Mouse (Mus musculus) stomach, embryonic 16.5 days (tissue): ENCODE measurements around the gene Fryl. TPM values are rescaled to one million over a fixed set of nuclear protein-coding genes. Genes with fewer than 3 reads are reported as not detected.

ENCODE experiments used
- ATAC-seq: fragments of 200-750 bp; cut with Nextera tagmentation; 2 replicates; pipeline ENCODE4 v1.8.0; 2017; ENCODE audit warnings: moderate number of reproducible peaks, moderate TSS enrichment; ENCODE audit not compliant: insufficient read depth, low FRiP score
- H3K27ac ChIP-seq: fragments of 300-500 bp; sonication (generic); 2 replicates; pipeline ENCODE4 v1.5.1; 2014; ENCODE audit warnings: low read length
- H3K27me3 ChIP-seq: fragments of 300-500 bp; sonication (generic); 2 replicates; pipeline ENCODE4 v1.6.1; 2014; ENCODE audit warnings: low read length, control low read depth, mixed read lengths; ENCODE audit not compliant: control insufficient read depth, insufficient read depth
- H3K36me3 ChIP-seq: fragments of 300-500 bp; sonication (generic); 2 replicates; pipeline ENCODE4 v1.6.1; 2014; ENCODE audit warnings: low read length; ENCODE audit not compliant: control insufficient read depth, insufficient read depth
- H3K4me1 ChIP-seq: fragments of 300-500 bp; sonication (generic); 2 replicates; pipeline ENCODE4 v1.6.1; 2014; ENCODE audit warnings: low read length, control low read depth, mixed read lengths; ENCODE audit not compliant: control insufficient read depth, insufficient read depth
- H3K4me2 ChIP-seq: fragments of 300-500 bp; sonication (generic); 2 replicates; pipeline ENCODE4 v1.6.1; 2014; ENCODE audit warnings: low read depth, low read length, mixed read lengths
- H3K4me3 ChIP-seq: fragments of 300-500 bp; sonication (generic); replicated peaks from 2 replicates; pipeline ENCODE4 v1.5.1; 2014; ENCODE audit warnings: mild to moderate bottlenecking, low read length
- H3K9ac ChIP-seq: fragments of 300-500 bp; sonication (generic); 2 replicates; pipeline ENCODE4 v1.6.1; 2014; ENCODE audit warnings: low read length
- H3K9me3 ChIP-seq: fragments of 300-500 bp; sonication (generic); replicated peaks from 2 replicates; pipeline ENCODE4 v1.6.1; 2016; ENCODE audit warnings: low read length, control low read depth; ENCODE audit not compliant: control insufficient read depth
- WGBS: fragments of 180-500 bp; shearing (Covaris S2); extraction: QIAGEN DNeasy Blood & Tissue Kit; methylation state at CpG from one replicate; pipeline ENCODE4 v1.1.7; 2014; 5-methylcytosine and 5-hydroxymethylcytosine counted together
- polyA plus RNA-seq: library from polyadenylated mRNA; unstranded; fragments of >200 nt; fragmentation: Nextera tagmentation; extraction: Ambion mirVana; gene quantifications from 2 replicates; pipeline ENCODE4 v1.2.1, GENCODE M21; 2015

Fryl gene
- polyA plus RNA-seq, 1 experiment from 2014 or later: 31.6 TPM

DNA sequence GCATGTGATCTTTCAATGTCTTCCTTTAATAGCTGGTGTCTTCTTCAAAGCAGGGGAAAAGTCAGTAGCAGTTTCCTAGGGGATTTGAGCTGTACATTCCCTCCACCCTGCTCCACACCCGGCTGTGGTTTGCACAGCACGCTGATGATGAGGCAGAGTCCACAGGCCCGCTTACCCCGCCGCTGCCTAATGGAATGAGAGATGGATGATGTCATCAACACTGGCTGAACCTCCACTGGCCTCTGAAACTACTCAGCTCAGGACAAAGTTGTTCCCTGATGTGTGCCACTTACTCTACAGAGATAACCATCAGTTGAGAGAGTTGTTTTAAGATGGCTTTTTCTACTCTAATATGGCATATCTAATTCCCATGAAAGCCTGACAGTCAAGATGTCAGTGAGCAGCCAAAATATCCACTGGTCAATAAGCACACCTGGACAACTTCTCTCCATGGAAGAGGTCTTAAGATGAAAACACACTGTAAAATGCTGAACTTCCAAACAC lies 87.6 kb downstream of the Fryl start:
- H3K4me2 ChIP-seq: no peak overlapping the region
- no peak overlapping the region for H3K27ac ChIP-seq
- H3K9ac ChIP-seq: no peak overlapping the region
- 0 out of 2 replicates have a peak, but pooled peaks have one; percentile 62 for ATAC-seq
- H3K4me3 ChIP-seq: no peak overlapping the region
- H3K36me3 ChIP-seq: no peaks in the 10 kb centered on the region
- H3K27me3 ChIP-seq: no peaks in the 10 kb centered on the region
- peaks cover 8% of the 10 kb centered on the region; the same call in 1 of the 2 replicates for H3K4me1 ChIP-seq
- WGBS: 14% methylated on average over 5 of the region's 5 CpGs
- H3K9me3 ChIP-seq: no peaks in the 10 kb centered on the region

- Histone ChIP-seq H3K9ac (no peak overlapping the region), H3K4me1 (peaks cover 9% of the 10 kb centered on the region; the same call in 1 of the 2 replicates), H3K4me2 (no peak overlapping the region), H3K4me3 (no peak overlapping the region), H3K36me3 (no peaks in the 10 kb centered on the region), H3K27ac (no peak overlapping the region), H3K9me3 (no peaks in the 10 kb centered on the region), H3K27me3 (no peaks in the 10 kb centered on the region)
- 78% methylated on average over 18 of the region's 18 CpGs for WGBS
- no peak for ATAC-seq
Observed at GRCm38 (mm10) chr5:73167976-73168768, 88.2 kb downstream of the Fryl start.

- Histone ChIP-seq H3K4me3 (no peak overlapping the region), H3K4me1 (peaks cover 8% of the 10 kb centered on the region), H3K36me3 (no peaks in the 10 kb centered on the region), H3K27me3 (no peaks in the 10 kb centered on the region), H3K9ac (no peak overlapping the region), H3K9me3 (no peaks in the 10 kb centered on the region), H3K27ac (no peak overlapping the region), H3K4me2 (no peak overlapping the region)
- no peak for ATAC-seq
- 65% methylated on average over 6 of the region's 6 CpGs for WGBS
Observed at GRCm38 (mm10) chr5:73163970-73164369, 92.4 kb downstream of the Fryl start.

DNA sequence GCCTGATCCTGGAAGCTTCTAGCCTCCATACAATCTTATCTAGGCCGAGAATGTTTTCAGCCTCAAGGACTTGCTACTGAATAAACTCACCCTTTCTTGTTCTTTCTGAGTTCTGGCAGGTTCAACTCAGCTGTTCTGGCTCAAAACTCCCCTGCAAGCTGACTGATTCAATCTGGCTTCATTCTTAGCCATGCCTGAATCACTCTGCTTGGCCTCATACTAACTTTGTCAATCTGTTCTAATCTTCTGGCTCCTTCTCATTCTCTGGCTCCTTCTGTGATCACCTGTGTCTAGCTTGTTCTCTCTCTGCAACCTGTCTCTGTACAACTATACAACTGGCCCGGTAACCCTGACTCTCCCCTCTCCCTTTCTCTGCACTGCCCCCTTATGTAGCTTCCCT lies 93.9 kb downstream of the Fryl start:
- Histone ChIP-seq H3K4me3 (no peak overlapping the region), H3K4me1 (peaks cover 7% of the 10 kb centered on the region; the same call in 1 of the 2 replicates), H3K9me3 (no peaks in the 10 kb centered on the region), H3K36me3 (no peaks in the 10 kb centered on the region), H3K27ac (peak overlapping the region; percentile 9; the same call in 1 of the 2 replicates), H3K27me3 (no peaks in the 10 kb centered on the region), H3K4me2 (no peak overlapping the region), H3K9ac (no peak overlapping the region)
- WGBS: 48% methylated on average over 2 of the region's 2 CpGs
- no peak for ATAC-seq

DNA sequence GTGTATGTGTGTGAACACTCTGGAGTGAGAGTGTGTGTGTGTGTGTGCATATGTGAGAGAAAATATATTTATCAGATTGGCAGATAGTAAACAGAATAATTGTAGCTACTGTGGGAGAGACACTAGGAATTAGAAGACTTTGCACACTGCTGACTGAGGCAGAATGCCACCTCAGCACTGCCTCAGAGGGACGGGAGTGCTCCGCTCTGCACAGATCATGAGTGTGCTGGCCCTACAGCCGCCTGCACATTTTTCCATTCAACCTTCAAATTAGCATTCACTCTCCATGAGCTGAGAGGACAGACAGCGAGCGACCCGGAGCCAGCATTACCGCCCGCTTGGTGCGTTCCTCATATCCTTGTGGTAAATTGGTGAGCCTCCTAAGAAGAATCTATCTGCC lies 96.0 kb downstream of the Fryl start:
- no peaks in the 10 kb centered on the region for H3K36me3 ChIP-seq
- H3K4me3 ChIP-seq: no peak overlapping the region
- peaks cover 24% of the 10 kb centered on the region for H3K4me1 ChIP-seq
- no peaks in the 10 kb centered on the region for H3K27me3 ChIP-seq
- no peak overlapping the region for H3K4me2 ChIP-seq
- H3K9ac ChIP-seq: no peak overlapping the region
- 90% methylated on average over 9 of the region's 9 CpGs for WGBS
- no peak overlapping the region for H3K27ac ChIP-seq
- H3K9me3 ChIP-seq: no peaks in the 10 kb centered on the region
- ATAC-seq: no peak

GRCm38 (mm10) chr5:73157502-73157901 lies 98.9 kb downstream of the Fryl start:
- Histone ChIP-seq H3K4me1 (peaks cover 22% of the 10 kb centered on the region), H3K27me3 (no peaks in the 10 kb centered on the region), H3K9me3 (no peaks in the 10 kb centered on the region), H3K9ac (no peak overlapping the region), H3K36me3 (no peaks in the 10 kb centered on the region), H3K4me3 (no peak overlapping the region), H3K27ac (peak overlapping the region; percentile 51; the same call in 1 of the 2 replicates), H3K4me2 (no peak overlapping the region)
- ATAC-seq: no peak
- 69% methylated on average over 6 of the region's 6 CpGs for WGBS

GRCm38 (mm10) chr5:73157009-73157408 lies 99.4 kb downstream of the Fryl start:
- no peak overlapping the region for H3K9ac ChIP-seq
- no peaks in the 10 kb centered on the region for H3K27me3 ChIP-seq
- peaks cover 22% of the 10 kb centered on the region for H3K4me1 ChIP-seq
- peak overlapping the region; percentile 51; the same call in 1 of the 2 replicates for H3K27ac ChIP-seq
- H3K4me3 ChIP-seq: no peak overlapping the region
- no peaks in the 10 kb centered on the region for H3K36me3 ChIP-seq
- no peaks in the 10 kb centered on the region for H3K9me3 ChIP-seq
- ATAC-seq: peak; percentile 72; the same call in 1 of the 2 replicates
- no peak overlapping the region for H3K4me2 ChIP-seq
- 62% methylated on average over 5 of the region's 5 CpGs for WGBS

DNA sequence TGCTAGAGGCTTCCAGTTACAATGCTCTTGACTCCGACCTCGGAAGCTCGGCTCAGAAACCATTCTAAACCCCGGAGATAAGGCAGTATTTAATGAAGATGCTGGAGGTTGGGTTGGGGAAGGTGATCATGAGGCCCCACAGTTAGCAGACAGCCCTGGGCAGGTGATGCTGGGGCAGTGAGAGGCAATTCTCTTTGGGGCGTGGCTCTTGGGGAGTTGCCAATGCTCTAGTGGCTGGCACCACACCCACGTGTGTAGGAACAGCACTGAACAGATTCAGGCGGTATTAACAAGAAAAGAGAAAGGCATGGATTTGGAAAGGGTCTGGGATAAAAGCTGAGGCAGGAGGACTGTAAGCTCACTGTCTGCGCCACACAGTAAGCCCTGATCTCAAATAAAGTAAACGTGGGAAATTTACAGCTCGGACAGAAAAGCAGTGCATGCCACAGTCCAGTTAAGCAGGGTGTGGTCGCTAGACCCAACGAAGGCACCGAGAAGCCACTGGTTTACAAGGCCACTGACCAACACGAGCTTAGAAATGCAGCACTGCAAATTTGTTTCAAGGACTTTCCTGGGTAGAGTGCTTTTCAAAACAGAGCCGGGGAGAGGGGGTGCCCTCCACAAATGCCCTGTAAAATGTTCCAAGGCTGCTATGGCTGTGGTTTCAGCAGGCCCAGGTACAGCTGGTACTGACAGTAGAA lies 100.0 kb downstream of the Fryl start:
- Histone ChIP-seq H3K4me1 (peaks cover 22% of the 10 kb centered on the region), H3K4me3 (no peak overlapping the region), H3K9me3 (no peaks in the 10 kb centered on the region), H3K27me3 (no peaks in the 10 kb centered on the region), H3K9ac (no peak overlapping the region; the same call in 1 of the 2 replicates), H3K4me2 (no peak overlapping the region; the same call in 1 of the 2 replicates), H3K36me3 (no peaks in the 10 kb centered on the region), H3K27ac (peak overlapping the region; percentile 51)
- WGBS: 55% methylated on average over 15 of the region's 15 CpGs
- peak; percentile 45; the same call in 1 of the 2 replicates for ATAC-seq
